Mouse (Mus musculus) heart, embryonic 16.5 days (tissue): ENCODE results near the gene B4galnt3. TPM values are rescaled to one million over a fixed set of nuclear protein-coding genes. Genes with fewer than 3 reads are reported as not detected.

Experiments
- ATAC-seq: fragments of 200-750 bp; cut with Nextera tagmentation; replicated peaks from 2 replicates; pipeline ENCODE4 v1.8.0; 2017; ENCODE audit warnings: moderate number of reproducible peaks; ENCODE audit not compliant: insufficient read depth, low FRiP score; ENCODE audit errors: extremely low read depth
- H3K27ac ChIP-seq: fragments of 300-500 bp; sonication (generic); 2 replicates; pipeline ENCODE4 v1.5.1; 2014; ENCODE audit warnings: mild to moderate bottlenecking, low read length, control low read depth, moderate library complexity
- H3K27me3 ChIP-seq: fragments of 300-500 bp; sonication (generic); 2 replicates; pipeline ENCODE4 v1.6.1; 2014; ENCODE audit warnings: low read length, mixed read lengths; ENCODE audit not compliant: control insufficient read depth, insufficient read depth
- H3K36me3 ChIP-seq: fragments of 300-500 bp; sonication (generic); 2 replicates; pipeline ENCODE4 v1.6.1; 2014; ENCODE audit not compliant: control insufficient read depth, insufficient read depth
- H3K4me1 ChIP-seq: fragments of 300-500 bp; sonication (generic); 2 replicates; pipeline ENCODE4 v1.6.1; 2014; ENCODE audit warnings: low read length, mixed read lengths; ENCODE audit not compliant: control insufficient read depth, insufficient read depth
- H3K4me2 ChIP-seq: fragments of 300-500 bp; sonication (generic); 2 replicates; pipeline ENCODE4 v1.6.1; 2014; ENCODE audit warnings: low read depth, mild to moderate bottlenecking, control low read depth, low read length
- H3K4me3 ChIP-seq: fragments of 300-500 bp; sonication (generic); 2 replicates; pipeline ENCODE4 v1.5.1; 2014; ENCODE audit warnings: mild to moderate bottlenecking, control low read depth, low read length
- H3K9ac ChIP-seq: fragments of 300-500 bp; sonication (generic); 2 replicates; pipeline ENCODE4 v1.6.1; 2014; ENCODE audit warnings: low read length, control low read depth
- H3K9me3 ChIP-seq: fragments of 300-500 bp; sonication (generic); replicated peaks from 2 replicates; pipeline ENCODE4 v1.6.1; 2016; ENCODE audit warnings: low read length; ENCODE audit not compliant: control insufficient read depth
- WGBS: fragments of 180-500 bp; shearing (Covaris S2); extraction: QIAGEN DNeasy Blood & Tissue Kit; methylation state at CpG from one replicate; pipeline ENCODE4 v1.1.7; 2014; 5-methylcytosine and 5-hydroxymethylcytosine counted together
- polyA plus RNA-seq: library from polyadenylated mRNA; unstranded; fragments of >200 nt; fragmentation: Nextera tagmentation; extraction: Ambion mirVana; gene quantifications from 2 replicates; pipeline ENCODE4 v1.2.1, GENCODE M21; 2015

The B4galnt3 gene
- polyA plus RNA-seq = 0.20 TPM in 2 replicates

DNA sequence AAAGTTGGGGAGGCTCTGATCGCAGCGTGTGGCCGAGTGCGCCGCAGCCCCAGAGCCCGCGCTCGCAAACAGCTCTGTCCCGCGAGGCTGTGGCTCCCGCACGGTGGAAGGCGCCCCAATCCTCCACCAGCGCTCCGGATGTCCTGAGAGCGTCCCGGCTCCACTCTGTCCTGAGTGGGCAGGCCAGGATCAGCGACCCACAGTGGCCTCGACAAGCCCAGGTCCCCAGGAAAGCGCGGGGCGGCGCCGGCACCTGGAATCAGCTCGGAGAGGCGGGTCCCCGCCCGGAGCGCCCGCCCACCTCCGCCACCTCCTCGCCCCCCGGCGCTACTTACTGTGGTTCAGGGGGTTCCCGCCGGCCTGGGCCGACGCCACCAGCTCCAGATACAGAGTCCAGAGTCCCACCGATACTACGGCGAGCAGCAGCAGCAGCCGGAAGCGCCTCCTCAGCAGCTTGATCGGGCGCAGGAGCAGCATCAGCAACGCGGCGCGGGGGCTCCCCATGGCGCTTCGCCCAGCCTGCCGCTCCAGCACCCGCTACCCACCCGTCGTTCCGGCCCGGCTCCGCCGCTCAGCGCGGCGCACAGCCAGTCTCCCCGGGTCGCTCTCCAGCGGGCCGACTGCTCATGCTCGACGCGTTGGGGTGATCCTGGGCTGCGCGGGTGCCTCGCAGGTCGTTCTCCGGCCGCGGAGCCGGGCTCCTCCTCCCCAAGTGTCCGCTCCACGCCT is at the start of gene B4galnt3, which contains the start of gene D330020A13Rik:
B4galnt3 (minus strand) TSS at position 504 of the 729 bp plus-strand sequence.
D330020A13Rik (plus strand) TSS at position 309 of the 729 bp plus-strand sequence.
- Histone ChIP-seq H3K9ac (peak within 1 kb of the TSS; percentile 61), H3K4me2 (peak within 1 kb of the TSS; percentile 84), H3K27me3 (peaks cover 15% of the 10 kb centered on the region), H3K9me3 (no peaks in the 10 kb centered on the region), H3K4me3 (peak within 1 kb of the TSS; percentile 64), H3K36me3 (no peaks in the 10 kb centered on the region), H3K4me1 (peaks cover 3% of the 10 kb centered on the region), H3K27ac (no peak within 1 kb of the TSS)
- under 1% methylated on average over 77 of the region's 79 CpGs for WGBS
- ATAC-seq = peak; percentile 70

DNA sequence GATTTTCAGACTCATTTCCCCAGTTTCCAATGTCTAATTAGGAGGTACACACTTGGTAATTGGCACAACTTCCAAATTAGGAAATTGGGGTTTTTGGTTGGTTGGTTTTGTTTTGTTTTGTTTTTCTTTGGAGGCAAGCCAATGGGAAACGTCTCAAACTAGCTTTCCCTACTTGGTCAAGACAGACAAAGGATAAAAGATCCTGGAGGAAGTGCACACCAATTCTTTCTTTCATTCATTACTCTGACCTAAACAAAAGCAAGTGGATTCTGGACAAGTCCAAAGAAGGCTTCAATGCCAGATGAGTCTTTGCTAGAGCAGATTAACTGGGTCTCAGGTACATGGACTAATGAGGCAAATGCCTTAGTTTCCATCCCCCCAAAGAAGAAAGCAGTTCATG is 49.6 kb upstream of the B4galnt3 start:
- Histone ChIP-seq H3K4me3 (no peak overlapping the region), H3K4me1 (no peaks in the 10 kb centered on the region), H3K9me3 (no peaks in the 10 kb centered on the region), H3K9ac (no peak overlapping the region), H3K27me3 (no peaks in the 10 kb centered on the region), H3K4me2 (no peak overlapping the region), H3K27ac (no peak overlapping the region), H3K36me3 (peaks cover 30% of the 10 kb centered on the region)
- no peak for ATAC-seq
- 42% methylated on average over 1 of the region's 1 CpGs for WGBS

DNA sequence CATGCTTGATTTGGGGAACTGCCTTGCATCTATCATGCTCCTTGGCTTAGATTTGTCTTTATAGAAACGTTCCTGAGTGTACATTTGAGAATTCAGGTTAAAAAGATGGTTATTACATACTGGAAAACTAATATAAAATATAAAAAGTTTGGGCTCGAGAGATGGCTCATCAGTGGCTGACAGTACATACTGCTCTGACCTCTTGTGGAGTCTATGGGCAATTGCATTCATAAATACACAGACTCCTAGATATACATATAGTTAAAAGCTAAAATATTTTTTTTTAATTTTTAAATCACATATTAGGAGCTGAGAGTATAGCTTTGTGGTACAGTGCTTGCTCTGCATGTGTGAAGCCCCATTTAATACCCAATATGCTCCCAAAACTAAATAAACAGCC is 38.0 kb upstream of the B4galnt3 start:
- H3K4me2 ChIP-seq = no peak overlapping the region
- no peaks in the 10 kb centered on the region for H3K9me3 ChIP-seq
- no peak overlapping the region for H3K27ac ChIP-seq
- peaks cover 49% of the 10 kb centered on the region for H3K36me3 ChIP-seq
- no peaks in the 10 kb centered on the region for H3K27me3 ChIP-seq
- H3K4me1 ChIP-seq = no peaks in the 10 kb centered on the region
- H3K4me3 ChIP-seq = no peak overlapping the region
- no peak overlapping the region for H3K9ac ChIP-seq
- 75% methylated on average over 2 of the region's 2 CpGs for WGBS
- no peak for ATAC-seq

GRCm38 (mm10) chr6:120324295-120324927 is 30.1 kb upstream of the B4galnt3 start:
- Histone ChIP-seq H3K4me3 (no peak overlapping the region), H3K36me3 (peaks cover 18% of the 10 kb centered on the region), H3K27ac (no peak overlapping the region), H3K9ac (no peak overlapping the region), H3K27me3 (no peaks in the 10 kb centered on the region), H3K4me1 (no peaks in the 10 kb centered on the region), H3K9me3 (no peaks in the 10 kb centered on the region), H3K4me2 (no peak overlapping the region)
- no peak for ATAC-seq
- 28% methylated on average over 6 of the region's 6 CpGs for WGBS

GRCm38 (mm10) chr6:120320369-120320768 is 26.0 kb upstream of the B4galnt3 start:
- H3K4me2 ChIP-seq = no peak overlapping the region
- no peak overlapping the region for H3K9ac ChIP-seq
- H3K36me3 ChIP-seq = peaks cover 8% of the 10 kb centered on the region
- H3K27me3 ChIP-seq = no peaks in the 10 kb centered on the region
- H3K27ac ChIP-seq = no peak overlapping the region
- WGBS = 59% methylated on average over 2 of the region's 2 CpGs
- no peaks in the 10 kb centered on the region for H3K9me3 ChIP-seq
- no peak for ATAC-seq
- no peak overlapping the region for H3K4me3 ChIP-seq
- H3K4me1 ChIP-seq = no peaks in the 10 kb centered on the region

GRCm38 (mm10) chr6:120319129-120319528 is 24.8 kb upstream of the B4galnt3 start:
- no peaks in the 10 kb centered on the region for H3K4me1 ChIP-seq
- H3K9ac ChIP-seq = no peak overlapping the region
- H3K36me3 ChIP-seq = no peaks in the 10 kb centered on the region
- no peaks in the 10 kb centered on the region for H3K9me3 ChIP-seq
- no peak for ATAC-seq
- WGBS = 76% methylated on average over 9 of the region's 9 CpGs
- no peaks in the 10 kb centered on the region for H3K27me3 ChIP-seq
- no peak overlapping the region for H3K4me3 ChIP-seq
- H3K27ac ChIP-seq = no peak overlapping the region
- H3K4me2 ChIP-seq = no peak overlapping the region

DNA sequence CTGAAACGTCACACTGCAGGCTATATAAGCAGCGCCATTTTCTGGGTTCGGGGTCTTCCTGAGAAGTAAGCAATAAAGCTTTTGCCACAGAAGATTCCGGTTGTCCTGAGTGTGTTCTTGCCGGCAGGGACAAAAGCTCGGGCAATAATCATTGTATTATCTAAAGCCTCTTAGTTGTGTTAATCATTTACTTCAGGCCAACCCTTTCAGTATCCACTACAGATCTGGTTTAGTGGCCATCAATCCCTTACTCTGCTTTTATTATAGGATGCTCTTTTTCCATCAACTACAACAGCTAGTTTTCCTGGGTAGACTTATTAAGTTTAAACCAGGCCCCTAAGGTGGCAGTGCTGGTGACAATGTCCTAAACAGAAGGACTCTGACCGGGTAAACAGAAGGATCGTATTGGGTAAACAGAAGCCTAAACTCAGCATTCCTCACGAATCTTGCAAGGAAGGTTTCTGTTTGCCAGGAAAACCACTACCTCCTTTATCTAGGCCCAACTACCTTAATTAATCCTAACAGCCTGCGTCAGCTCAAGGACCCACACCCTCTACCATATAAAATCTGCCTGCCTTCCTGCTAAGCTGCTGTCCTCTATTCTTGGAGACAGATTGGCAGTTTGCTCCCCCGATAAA is 24.1 kb upstream of the B4galnt3 start:
- Histone ChIP-seq H3K27ac (no peak overlapping the region), H3K9ac (no peak overlapping the region), H3K9me3 (no peaks in the 10 kb centered on the region), H3K36me3 (no peaks in the 10 kb centered on the region), H3K4me3 (no peak overlapping the region), H3K4me2 (no peak overlapping the region), H3K4me1 (no peaks in the 10 kb centered on the region), H3K27me3 (no peaks in the 10 kb centered on the region)
- WGBS = 79% methylated on average over 11 of the region's 11 CpGs
- no peak for ATAC-seq

- ATAC-seq = no peak
- 79% methylated on average over 5 of the region's 5 CpGs for WGBS
Measured at GRCm38 (mm10) chr6:120312443-120312842, 18.1 kb upstream of the B4galnt3 start.

GRCm38 (mm10) chr6:120309787-120310186 is 15.4 kb upstream of the B4galnt3 start:
- Histone ChIP-seq H3K27ac (no peak overlapping the region), H3K27me3 (no peaks in the 10 kb centered on the region), H3K36me3 (no peaks in the 10 kb centered on the region), H3K4me3 (no peak overlapping the region), H3K4me1 (peaks cover 11% of the 10 kb centered on the region; the same call in 1 of the 2 replicates), H3K9me3 (no peaks in the 10 kb centered on the region), H3K4me2 (peak overlapping the region; percentile 39), H3K9ac (no peak overlapping the region)
- 26% methylated on average over 3 of the region's 3 CpGs for WGBS
- peak; percentile 37; the same call in 1 of the 2 replicates for ATAC-seq

More at GRCm38 (mm10) chr6:120312443-120312842, 18.1 kb upstream of the B4galnt3 start:
- Histone ChIP-seq H3K9me3 (no peaks in the 10 kb centered on the region), H3K4me3 (no peak overlapping the region), H3K4me2 (no peak overlapping the region), H3K27ac (no peak overlapping the region), H3K36me3 (no peaks in the 10 kb centered on the region), H3K4me1 (peaks cover 5% of the 10 kb centered on the region; the same call in 1 of the 2 replicates), H3K9ac (no peak overlapping the region), H3K27me3 (no peaks in the 10 kb centered on the region)
